Mouse (Mus musculus) liver, adult 2 months (tissue): ENCODE data around the gene Bicral. TPM values are rescaled to one million over a fixed set of nuclear protein-coding genes. Genes with fewer than 3 reads are reported as not detected.

Source experiments
- DNase-seq: peaks from one replicate; pipeline ENCODE4 v3.0.0-alpha.2; 2011; ENCODE audit warnings: low read depth, low spot score; ENCODE audit errors: extremely low read depth
- H3K27ac ChIP-seq: fragments of 200-500 bp; replicated peaks from 2 replicates; pipeline ENCODE4 v1.5.1; 2012; ENCODE audit warnings: low read depth, mild to moderate bottlenecking, control low read depth, inconsistent platforms, low read length; ENCODE audit not compliant: insufficient read depth
- H3K27me3 ChIP-seq: fragments of 200-500 bp; 2 replicates; pipeline ENCODE4 v1.6.1; 2012; ENCODE audit warnings: mild to moderate bottlenecking, moderate library complexity, low read length, inconsistent platforms; ENCODE audit not compliant: control insufficient read depth, insufficient read depth
- H3K36me3 ChIP-seq: fragments of 200-500 bp; 2 replicates; pipeline ENCODE4 v1.6.1; 2012; ENCODE audit warnings: low read length, inconsistent platforms; ENCODE audit not compliant: control insufficient read depth, insufficient read depth
- H3K4me1 ChIP-seq: fragments of 200-500 bp; 2 replicates; pipeline ENCODE4 v1.6.1; 2011; ENCODE audit warnings: low read length; ENCODE audit not compliant: control insufficient read depth, insufficient read depth
- H3K4me3 ChIP-seq: fragments of 200-500 bp; 2 replicates; pipeline ENCODE4 v1.5.1; 2011; ENCODE audit warnings: low read depth, mild to moderate bottlenecking, control low read depth, low read length, moderate library complexity; ENCODE audit not compliant: insufficient read depth
- H3K79me2 ChIP-seq: fragments of 200-500 bp; 2 replicates; pipeline ENCODE4 v1.6.1; 2012; ENCODE audit warnings: inconsistent platforms, mild to moderate bottlenecking, low read length, moderate library complexity; ENCODE audit not compliant: control insufficient read depth, insufficient read depth
- H3K9ac ChIP-seq: fragments of 200-500 bp; 2 replicates; pipeline ENCODE4 v1.6.1; 2012; ENCODE audit warnings: low read depth, mild to moderate bottlenecking, control low read depth, inconsistent platforms, low read length
- CTCF ChIP-seq: fragments of 200-500 bp; IDR thresholded peaks from 2 replicates; pipeline ENCODE4 v1.5.1; 2011; ENCODE audit warnings: low read depth, low read length, control low read depth
- POLR2A ChIP-seq: fragments of 200-500 bp; IDR thresholded peaks from 2 replicates; pipeline ENCODE4 v1.6.1; 2011; ENCODE audit warnings: low read length, control low read depth; ENCODE audit not compliant: insufficient read depth; ENCODE audit errors: extremely low read depth
- WGBS: fragments of 180-500 bp; shearing (Covaris S2); methylation state at CpG from one replicate; pipeline ENCODE4 v1.1.7; 2018; 5-methylcytosine and 5-hydroxymethylcytosine counted together
- polyA plus RNA-seq: library from polyadenylated mRNA; depleted of rRNA; stranded (reverse); fragments of >200 nt; gene quantifications from 2 replicates; pipeline ENCODE4 v1.2.3, GENCODE M21; 2012
- total RNA-seq: library from RNA; depleted of rRNA; stranded (reverse); fragments of >200 nt; gene quantifications from 2 replicates; pipeline ENCODE4 v1.2.3, GENCODE M21; 2014

The Bicral gene
- total and polyA plus RNA-seq, 2 experiments = 3.2 to 7.9 TPM

GRCm38 (mm10) chr17:46890843-46891594, 32.7 kb upstream of the Bicral start:
- H3K27me3 ChIP-seq = no peaks in the 10 kb centered on the region
- peak overlapping the region; percentile 88 for H3K4me3 ChIP-seq
- H3K27ac ChIP-seq = peak overlapping the region; percentile 85
- DNase-seq = peak; percentile 49
- no peak for TF ChIP-seq POLR2A
- no peak for TF ChIP-seq CTCF
- H3K9ac ChIP-seq = peak overlapping the region; percentile 94
- peaks cover 19% of the 10 kb centered on the region for H3K79me2 ChIP-seq
- under 1% methylated on average over 64 of the region's 64 CpGs for WGBS
- H3K4me1 ChIP-seq = peaks cover 16% of the 10 kb centered on the region
- H3K36me3 ChIP-seq = no peaks in the 10 kb centered on the region

DNA sequence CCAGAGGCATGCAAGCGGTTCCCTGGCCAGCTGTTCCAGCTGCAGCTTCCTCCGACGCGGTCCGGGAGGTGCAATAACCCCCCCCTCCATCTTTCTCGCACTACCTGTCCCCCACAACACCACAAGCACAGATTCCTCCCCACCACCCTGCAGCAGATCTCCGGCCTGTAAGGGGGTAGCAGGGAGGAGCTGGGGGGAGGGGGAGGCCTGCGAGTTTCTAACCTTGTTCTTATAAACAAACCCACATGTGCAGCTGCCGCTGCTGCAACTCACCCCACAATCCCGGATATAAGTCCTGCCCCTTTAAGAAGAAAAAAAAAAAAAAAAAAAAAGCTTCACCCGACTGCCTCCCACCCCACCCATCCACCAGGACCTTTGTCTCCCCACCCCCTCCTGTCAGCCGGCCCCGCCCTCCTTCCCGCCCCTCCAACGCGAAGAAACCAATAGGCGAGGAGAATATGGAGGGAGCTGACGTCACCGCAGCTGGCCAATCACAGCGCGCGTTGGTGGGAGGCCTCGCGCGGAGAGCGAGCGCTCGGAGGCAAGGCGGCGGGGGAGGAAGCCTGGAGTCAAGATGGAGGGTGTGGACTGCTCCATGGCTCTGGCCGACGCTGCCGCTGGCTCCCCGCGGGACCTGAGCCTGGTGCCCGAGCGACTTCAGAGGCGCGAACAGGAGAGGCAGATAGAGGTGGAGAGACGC, 32.0 kb upstream of the Bicral start, which contains the start of gene Tbcc:
TSS of gene Tbcc (plus strand) at position 569 of the 700 bp plus-strand sequence.
- H3K36me3 ChIP-seq = no peaks in the 10 kb centered on the region
- TF ChIP-seq POLR2A (peak; percentile 96), CTCF (no peak)
- DNase-seq = peak; percentile 88
- H3K79me2 ChIP-seq = peaks cover 24% of the 10 kb centered on the region
- peak within 1 kb of the TSS; percentile 97 for H3K4me3 ChIP-seq
- H3K9ac ChIP-seq = peak within 1 kb of the TSS; percentile 95
- no peaks in the 10 kb centered on the region for H3K27me3 ChIP-seq
- peak within 1 kb of the TSS; percentile 98 for H3K27ac ChIP-seq
- under 1% methylated on average over 40 of the region's 40 CpGs for WGBS
- peaks cover 16% of the 10 kb centered on the region for H3K4me1 ChIP-seq

GRCm38 (mm10) chr17:46889450-46890084, 31.3 kb upstream of the Bicral start:
- H3K9ac ChIP-seq = peak overlapping the region; percentile 95
- peaks cover 16% of the 10 kb centered on the region for H3K4me1 ChIP-seq

DNA sequence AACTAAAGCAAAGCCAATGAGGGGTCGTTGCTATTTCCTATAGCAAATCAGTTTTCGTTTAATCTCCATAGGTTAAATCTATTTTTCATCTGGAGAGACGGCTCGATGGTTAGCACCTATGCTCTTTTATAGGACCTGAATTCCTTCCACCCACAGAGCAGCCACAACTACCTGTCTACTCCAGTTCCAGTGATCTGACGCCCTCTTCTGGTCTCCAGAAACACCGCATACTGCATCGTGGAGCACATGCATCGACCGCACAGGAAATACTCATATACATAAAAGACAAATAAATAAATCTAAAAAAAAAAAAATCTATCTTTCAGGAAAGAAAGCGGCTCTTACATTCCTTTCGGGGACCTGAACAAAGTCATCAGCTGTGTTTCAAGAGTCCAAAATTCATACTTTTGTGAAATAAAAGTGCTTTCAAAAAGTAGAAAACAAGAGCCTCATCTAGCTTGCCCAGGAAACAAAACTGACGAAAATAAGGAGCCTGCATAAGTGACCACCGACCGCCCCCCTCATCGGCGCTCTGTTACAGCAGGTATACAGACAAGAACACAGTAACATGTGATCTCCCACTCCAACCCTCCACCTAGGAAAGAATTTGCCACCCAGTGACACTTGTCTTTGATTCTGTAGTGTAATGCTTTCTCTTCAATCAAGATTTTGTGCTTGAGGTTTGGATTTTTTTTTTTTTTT, 30.4 kb upstream of the Bicral start:
- WGBS = 39% methylated on average over 16 of the region's 16 CpGs
- H3K27me3 ChIP-seq = no peaks in the 10 kb centered on the region
- H3K36me3 ChIP-seq = no peaks in the 10 kb centered on the region
- peaks cover 32% of the 10 kb centered on the region for H3K79me2 ChIP-seq
- no peak overlapping the region for H3K9ac ChIP-seq
- peaks cover 16% of the 10 kb centered on the region for H3K4me1 ChIP-seq
- DNase-seq = peak; percentile 78
- H3K27ac ChIP-seq = no peak overlapping the region
- peak; percentile 80 for TF ChIP-seq CTCF
- no peak for TF ChIP-seq POLR2A
- H3K4me3 ChIP-seq = peak overlapping the region; percentile 97; the same call in 1 of the 2 replicates

More at GRCm38 (mm10) chr17:46889450-46890084, 31.3 kb upstream of the Bicral start:
- H3K79me2 ChIP-seq = peaks cover 24% of the 10 kb centered on the region
- H3K4me3 ChIP-seq = peak overlapping the region; percentile 97
- peak; percentile 82 for DNase-seq
- H3K36me3 ChIP-seq = no peaks in the 10 kb centered on the region
- TF ChIP-seq CTCF (no peak), POLR2A (no peak)
- H3K27ac ChIP-seq = peak overlapping the region; percentile 98
- no peaks in the 10 kb centered on the region for H3K27me3 ChIP-seq
- under 1% methylated on average over 44 of the region's 44 CpGs for WGBS

DNA sequence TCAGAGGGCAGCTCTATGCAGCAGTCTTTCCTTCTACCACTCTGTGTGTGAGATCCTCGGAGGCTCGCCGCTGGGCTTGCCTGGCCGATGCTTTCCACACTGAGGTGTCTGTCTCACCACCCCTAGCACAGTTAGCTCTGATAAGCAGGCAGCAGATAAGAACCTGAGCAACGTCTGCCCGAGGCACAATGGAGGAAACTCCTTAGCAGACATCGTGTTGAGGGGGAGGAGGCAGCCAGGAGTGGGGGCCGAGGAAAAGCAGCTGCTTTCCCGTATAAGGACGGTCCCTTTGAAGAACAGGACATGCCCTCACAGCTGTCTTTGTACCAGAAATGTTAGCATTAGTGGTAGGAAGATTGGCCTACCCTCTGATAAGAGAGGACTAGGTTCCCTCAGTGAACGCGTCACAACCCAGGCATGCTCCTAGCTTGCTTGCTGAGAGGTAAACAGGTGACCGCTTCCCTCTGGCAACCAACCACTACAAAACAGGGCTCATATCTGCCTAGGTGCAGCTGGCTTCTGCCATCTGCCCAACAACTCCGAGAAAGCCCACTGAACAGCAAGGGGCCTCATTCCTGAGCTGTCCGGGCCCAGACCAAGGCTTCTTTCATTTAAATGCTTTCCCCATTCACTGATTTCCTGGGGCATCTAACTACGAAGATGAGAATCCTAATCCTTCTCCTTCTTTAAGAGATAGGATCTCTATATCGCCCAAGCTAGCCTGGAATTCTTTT, 27.8 kb upstream of the Bicral start:
- WGBS = 75% methylated on average over 17 of the region's 17 CpGs
- H3K4me1 ChIP-seq = peaks cover 2% of the 10 kb centered on the region; the same call in 1 of the 2 replicates
- H3K27me3 ChIP-seq = no peaks in the 10 kb centered on the region
- H3K27ac ChIP-seq = no peak overlapping the region
- H3K36me3 ChIP-seq = no peaks in the 10 kb centered on the region
- TF ChIP-seq CTCF = no peak
- no peak for TF ChIP-seq POLR2A
- no peak overlapping the region for H3K9ac ChIP-seq
- no peak for DNase-seq
- no peak overlapping the region for H3K4me3 ChIP-seq
- H3K79me2 ChIP-seq = peaks cover 34% of the 10 kb centered on the region
